Mouse (Mus musculus): Measurements from ENCODE around the gene Prkra. TPM values are rescaled to one million over a fixed set of nuclear protein-coding genes. Genes with fewer than 3 reads are reported as not detected.

The Prkra gene
- total RNA-seq, 2 experiments from 2014 or later, result 17.7 to 19.3 TPM

DNA sequence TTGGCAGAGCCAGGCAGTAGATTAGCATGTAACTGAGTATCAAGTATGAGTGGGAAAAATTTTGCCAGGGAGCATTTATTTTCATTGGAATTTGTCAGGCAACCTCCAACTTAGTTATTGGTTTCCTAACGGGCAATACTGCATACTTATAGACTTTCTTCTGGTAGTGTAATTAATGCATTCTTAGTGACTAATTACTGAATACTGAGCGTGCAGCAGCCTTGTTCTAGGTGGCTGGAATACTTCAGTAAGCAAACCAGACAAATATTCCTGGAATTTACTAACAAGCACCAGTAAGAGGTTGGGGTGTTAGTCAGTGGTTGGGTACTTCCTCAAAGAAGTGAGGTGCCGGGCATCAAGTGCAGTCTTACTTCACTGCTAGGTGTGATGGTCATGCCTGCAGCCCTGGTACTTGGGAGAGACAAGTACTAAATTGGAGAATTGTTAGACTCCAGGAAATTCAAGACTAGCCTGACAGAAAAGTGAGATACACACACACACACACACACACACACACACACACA is 55.4 kb downstream of the Prkra start:
- Histone ChIP-seq H3K4me3 (no peak overlapping the region), H3K27ac (no peak overlapping the region)
- no peak for DNase-seq (ENCODE audit: low spot score in 2 of 2)
- TF ChIP-seq CTCF (conservative IDR thresholded peaks at IDR 0.05), result no peak

GRCm38 (mm10) chr2:76590221-76590620 is 57.6 kb downstream of the Prkra start:
- TF ChIP-seq CTCF (conservative IDR thresholded peaks at IDR 0.05), result no peak
- Histone ChIP-seq H3K27ac (no peak overlapping the region), H3K4me3 (no peak overlapping the region)
- DNase-seq (ENCODE audit: low spot score in 2 of 2), result no peak

DNA sequence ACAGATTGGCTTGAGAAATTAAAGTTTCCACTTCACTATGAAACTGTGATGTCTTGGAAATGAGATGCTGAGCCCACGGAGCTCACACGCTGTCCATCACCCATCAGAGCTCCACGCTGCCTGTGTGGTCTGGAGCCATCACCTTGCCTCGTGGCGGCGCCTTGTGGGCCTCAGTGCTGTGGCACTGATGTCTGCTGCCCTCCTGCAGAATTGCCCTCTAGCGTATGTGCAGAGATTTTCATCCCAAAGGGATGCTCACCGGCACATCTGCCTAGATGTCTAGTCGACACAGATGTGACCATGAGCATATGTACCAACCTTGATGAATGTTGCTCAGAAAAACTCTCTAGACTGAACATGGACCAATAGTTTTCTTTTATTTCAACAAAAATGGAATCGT is 60.9 kb downstream of the Prkra start:
- Histone ChIP-seq H3K27ac (no peak overlapping the region), H3K4me3 (no peak overlapping the region)
- DNase-seq (ENCODE audit: low spot score in 2 of 2), result no peak
- TF ChIP-seq CTCF (conservative IDR thresholded peaks at IDR 0.05), result no peak

- peak; percentile 60 for TF ChIP-seq CTCF (conservative IDR thresholded peaks at IDR 0.05)
- DNase-seq (ENCODE audit: low spot score in 2 of 2), result no peak
- Histone ChIP-seq H3K4me3 (no peak overlapping the region), H3K27ac (no peak overlapping the region)
Observed at GRCm38 (mm10) chr2:76585090-76585489, 62.7 kb downstream of the Prkra start.

Other genes starting within 250 kb of the Prkra start
- gene Osbpl6, start 241.5 kb downstream of the Prkra start, total RNA-seq (2021), result 10 to 100 TPM; 59.0 to 63.3 TPM
- gene Pjvk, start 461 bp upstream of the Prkra start, total RNA-seq (2021), result under 1 TPM in 1 of 2 experiments, not detected in 1; 0.39 TPM
- 1 to 10 TPM; 5.0 to 6.1 TPM for gene Fkbp7, start 25.1 kb upstream of the Prkra start, total RNA-seq (2021)
- 10 to 100 TPM; 43.9 to 48.0 TPM for gene Plekha3, start 27.3 kb upstream of the Prkra start, total RNA-seq (2021)

Data from layer of hippocampus, adult 2 months (tissue).